Mouse (Mus musculus): Measurements from ENCODE around the gene Hoxc8. TPM values are rescaled to one million over a fixed set of nuclear protein-coding genes. Genes with fewer than 3 reads are reported as not detected.
A peak's percentile ranks its signal among the peaks of the same experiment; 100 is the strongest.

Gene Hoxc8
- polyA plus RNA-seq, 1 experiment from 2014 or later = not detected

DNA sequence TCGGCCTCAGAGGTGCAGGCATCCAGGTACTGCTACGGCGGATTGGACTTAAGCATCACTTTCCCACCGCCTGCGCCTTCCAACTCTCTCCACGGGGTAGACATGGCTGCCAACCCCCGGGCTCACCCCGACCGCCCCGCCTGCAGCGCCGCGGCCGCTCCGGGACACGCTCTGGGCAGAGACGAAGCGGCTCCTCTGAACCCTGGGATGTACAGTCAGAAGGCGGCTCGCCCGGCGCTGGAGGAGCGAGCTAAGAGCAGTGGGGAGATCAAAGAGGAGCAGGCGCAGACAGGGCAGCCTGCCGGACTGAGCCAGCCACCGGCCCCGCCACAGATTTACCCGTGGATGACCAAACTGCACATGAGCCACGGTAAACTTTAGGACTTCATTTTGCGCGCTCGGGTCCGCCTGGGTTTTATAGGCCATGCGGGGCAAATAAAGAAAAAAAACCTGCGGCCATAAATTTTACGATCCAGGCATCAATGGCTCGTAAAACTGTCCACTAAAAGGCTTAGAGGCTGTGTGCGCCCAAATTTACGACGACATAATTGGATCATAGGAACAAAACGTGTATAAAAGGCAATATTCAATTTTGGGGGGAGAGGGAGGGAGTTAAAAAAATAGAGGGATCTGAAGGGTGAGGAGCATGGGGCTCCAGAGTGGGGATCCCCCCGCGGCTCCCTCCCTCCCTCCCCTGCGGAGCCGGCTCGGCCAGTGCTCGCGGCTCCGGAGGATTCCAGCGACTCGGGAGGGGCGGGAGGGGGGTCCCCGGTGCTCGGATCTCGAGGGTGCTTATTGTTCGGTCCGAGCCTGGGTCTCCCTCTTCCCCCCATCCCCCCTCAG, 24.0 kb downstream of the Hoxc8 start:
- Histone ChIP-seq H3K36me3 (no peaks in the 10 kb centered on the region), H3K4me3 (peak overlapping the region; percentile 36), H3K27me3 (replicated peaks) (peaks cover 98% of the 10 kb centered on the region), H3K9ac (no peak overlapping the region), H3K4me1 (peaks cover 16% of the 10 kb centered on the region), H3K4me2 (peak overlapping the region; percentile 55), H3K27ac (replicated peaks) (no peak overlapping the region), H3K9me3 (no peaks in the 10 kb centered on the region)
- ATAC-seq (ENCODE audit: extremely low read depth, insufficient number of reproducible peaks, low FRiP score, low TSS enrichment) = no peak
- WGBS = under 1% methylated on average over 52 of the region's 57 CpGs

- Histone ChIP-seq H3K27ac (replicated peaks) (no peak overlapping the region), H3K9me3 (no peaks in the 10 kb centered on the region), H3K4me3 (peak overlapping the region; percentile 36), H3K9ac (no peak overlapping the region), H3K27me3 (replicated peaks) (peaks cover 98% of the 10 kb centered on the region), H3K4me1 (peaks cover 16% of the 10 kb centered on the region), H3K4me2 (peak overlapping the region; percentile 55), H3K36me3 (no peaks in the 10 kb centered on the region)
- ATAC-seq (ENCODE audit: extremely low read depth, insufficient number of reproducible peaks, low FRiP score, low TSS enrichment) = no peak
- 1% methylated on average over 23 of the region's 28 CpGs for WGBS
Observed at GRCm38 (mm10) chr15:103015009-103015399, 24.6 kb downstream of the Hoxc8 start.

GRCm38 (mm10) chr15:103015406-103016166, 25.2 kb downstream of the Hoxc8 start:
- Histone ChIP-seq H3K4me3 (peak overlapping the region; percentile 36), H3K4me1 (peaks cover 16% of the 10 kb centered on the region), H3K9ac (no peak overlapping the region), H3K36me3 (no peaks in the 10 kb centered on the region), H3K9me3 (no peaks in the 10 kb centered on the region), H3K27ac (replicated peaks) (no peak overlapping the region), H3K27me3 (replicated peaks) (peaks cover 98% of the 10 kb centered on the region), H3K4me2 (peak overlapping the region; percentile 55)
- 2% methylated on average over 19 of the region's 19 CpGs for WGBS
- ATAC-seq (ENCODE audit: extremely low read depth, insufficient number of reproducible peaks, low FRiP score, low TSS enrichment) = no peak

GRCm38 (mm10) chr15:103018636-103019035, 28.2 kb downstream of the Hoxc8 start, which contains the start of gene Hoxc4:
TSS of gene Hoxc4 (plus strand) at chr15:103018934.
- Histone ChIP-seq H3K9ac (no peak within 1 kb of the TSS), H3K4me1 (peaks cover 13% of the 10 kb centered on the region), H3K27ac (replicated peaks) (no peak within 1 kb of the TSS), H3K9me3 (no peaks in the 10 kb centered on the region), H3K4me2 (no peak within 1 kb of the TSS), H3K4me3 (no peak within 1 kb of the TSS), H3K36me3 (no peaks in the 10 kb centered on the region), H3K27me3 (replicated peaks) (peaks cover 100% of the 10 kb centered on the region)
- no peak for ATAC-seq (ENCODE audit: extremely low read depth, insufficient number of reproducible peaks, low FRiP score, low TSS enrichment)
- WGBS = 7% methylated on average over 9 of the region's 9 CpGs

DNA sequence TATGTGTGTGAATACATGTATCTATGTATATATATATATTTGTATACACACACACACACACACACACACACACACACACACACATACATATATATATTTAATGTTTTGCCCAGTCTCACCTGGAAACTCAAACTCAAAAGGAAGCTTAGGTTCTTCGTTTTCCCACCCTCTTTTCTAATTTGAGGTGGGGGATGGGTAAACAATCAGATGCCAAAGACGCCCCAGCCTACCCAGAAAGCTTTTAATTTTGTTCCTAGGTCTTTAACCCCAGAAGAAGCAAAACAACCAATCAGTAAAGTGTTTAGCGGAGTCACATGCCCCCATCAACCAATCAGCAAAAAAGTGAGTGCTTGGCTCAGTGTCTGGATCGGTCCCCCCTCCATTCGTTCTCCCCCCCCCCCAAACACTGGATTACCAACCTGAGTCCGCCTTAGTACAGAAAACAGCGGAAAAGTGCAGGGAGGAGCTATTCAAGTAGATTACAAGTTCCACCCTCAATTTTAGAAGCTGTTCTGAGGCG, 30.6 kb downstream of the Hoxc8 start:
- H3K27me3 ChIP-seq (replicated peaks) = peaks cover 100% of the 10 kb centered on the region
- no peak overlapping the region for H3K4me2 ChIP-seq
- no peak overlapping the region for H3K9ac ChIP-seq
- no peaks in the 10 kb centered on the region for H3K9me3 ChIP-seq
- no peaks in the 10 kb centered on the region for H3K4me1 ChIP-seq
- H3K4me3 ChIP-seq = no peak overlapping the region
- ATAC-seq (ENCODE audit: extremely low read depth, insufficient number of reproducible peaks, low FRiP score, low TSS enrichment) = no peak
- 2% methylated on average over 8 of the region's 8 CpGs for WGBS
- no peak overlapping the region for H3K27ac ChIP-seq (replicated peaks)
- no peaks in the 10 kb centered on the region for H3K36me3 ChIP-seq

GRCm38 (mm10) chr15:103021544-103021943, 31.1 kb downstream of the Hoxc8 start:
- Histone ChIP-seq H3K9me3 (no peaks in the 10 kb centered on the region), H3K4me2 (no peak overlapping the region), H3K36me3 (no peaks in the 10 kb centered on the region), H3K9ac (no peak overlapping the region), H3K4me1 (no peaks in the 10 kb centered on the region), H3K27me3 (replicated peaks) (peaks cover 100% of the 10 kb centered on the region), H3K27ac (replicated peaks) (no peak overlapping the region), H3K4me3 (no peak overlapping the region)
- no peak for ATAC-seq (ENCODE audit: extremely low read depth, insufficient number of reproducible peaks, low FRiP score, low TSS enrichment)
- 6% methylated on average over 8 of the region's 8 CpGs for WGBS

GRCm38 (mm10) chr15:103024131-103024530, 33.7 kb downstream of the Hoxc8 start:
- H3K9ac ChIP-seq = no peak overlapping the region
- ATAC-seq (ENCODE audit: extremely low read depth, insufficient number of reproducible peaks, low FRiP score, low TSS enrichment) = no peak
- 6% methylated on average over 2 of the region's 2 CpGs for WGBS
- no peak overlapping the region for H3K27ac ChIP-seq (replicated peaks)
- no peak overlapping the region for H3K4me3 ChIP-seq
- H3K9me3 ChIP-seq = no peaks in the 10 kb centered on the region
- no peaks in the 10 kb centered on the region for H3K4me1 ChIP-seq
- H3K27me3 ChIP-seq (replicated peaks) = peaks cover 100% of the 10 kb centered on the region
- H3K36me3 ChIP-seq = no peaks in the 10 kb centered on the region
- no peak overlapping the region for H3K4me2 ChIP-seq

DNA sequence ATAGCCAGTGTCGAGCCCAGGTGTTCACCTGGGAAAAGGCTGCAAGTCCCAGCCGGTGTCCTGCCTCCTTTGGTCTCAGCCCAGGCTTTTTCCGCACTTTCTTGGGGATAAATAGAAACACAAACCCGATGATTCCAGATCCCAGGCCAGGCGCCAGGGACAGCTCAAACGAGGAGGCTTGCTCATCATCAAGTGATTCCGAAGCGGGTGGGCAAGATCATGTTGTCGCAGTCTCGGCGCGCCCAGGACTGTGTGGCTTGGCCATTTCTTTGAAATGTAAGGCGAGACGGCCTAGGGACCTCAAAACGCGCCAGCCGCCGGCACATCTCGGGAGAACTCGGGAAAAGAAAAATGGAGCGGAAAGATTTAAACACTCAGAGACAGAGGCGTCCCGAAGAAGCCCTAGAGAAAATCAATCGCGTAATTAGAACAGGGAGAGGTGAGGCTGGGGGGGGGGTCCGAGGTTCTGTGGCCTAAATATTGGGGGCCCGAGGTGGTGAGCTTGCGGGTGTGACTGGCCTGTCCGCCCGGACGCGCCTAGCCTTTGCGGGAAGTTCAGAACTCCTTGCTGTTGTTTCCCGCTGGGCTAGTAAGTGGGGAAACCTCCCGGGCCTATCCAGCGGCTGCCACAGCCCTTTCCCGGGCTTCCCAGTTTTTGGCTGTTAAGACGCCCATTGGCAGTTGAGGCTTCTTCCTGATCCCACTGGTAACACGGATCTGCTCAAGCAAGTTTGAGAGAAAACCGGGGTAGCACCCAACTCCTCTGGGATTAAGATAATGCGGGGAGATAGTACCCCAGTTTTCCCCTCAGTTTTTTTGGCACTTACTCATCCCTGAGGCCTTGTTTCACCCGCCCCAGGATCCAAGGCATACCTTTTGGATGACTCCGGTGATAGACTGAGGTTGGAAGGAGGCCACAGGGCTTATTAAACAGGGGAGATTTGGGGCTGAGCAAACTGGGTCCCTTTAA, 37.1 kb downstream of the Hoxc8 start:
- ATAC-seq (ENCODE audit: extremely low read depth, insufficient number of reproducible peaks, low FRiP score, low TSS enrichment) = no peak; the same call in 1 of the 2 replicates
- Histone ChIP-seq H3K4me2 (no peak overlapping the region), H3K27ac (replicated peaks) (no peak overlapping the region), H3K36me3 (no peaks in the 10 kb centered on the region), H3K27me3 (replicated peaks) (peaks cover 99% of the 10 kb centered on the region), H3K4me1 (no peaks in the 10 kb centered on the region), H3K9me3 (no peaks in the 10 kb centered on the region), H3K4me3 (no peak overlapping the region), H3K9ac (no peak overlapping the region)
- 2% methylated on average over 43 of the region's 43 CpGs for whole genome bisulfite sequencing

DNA sequence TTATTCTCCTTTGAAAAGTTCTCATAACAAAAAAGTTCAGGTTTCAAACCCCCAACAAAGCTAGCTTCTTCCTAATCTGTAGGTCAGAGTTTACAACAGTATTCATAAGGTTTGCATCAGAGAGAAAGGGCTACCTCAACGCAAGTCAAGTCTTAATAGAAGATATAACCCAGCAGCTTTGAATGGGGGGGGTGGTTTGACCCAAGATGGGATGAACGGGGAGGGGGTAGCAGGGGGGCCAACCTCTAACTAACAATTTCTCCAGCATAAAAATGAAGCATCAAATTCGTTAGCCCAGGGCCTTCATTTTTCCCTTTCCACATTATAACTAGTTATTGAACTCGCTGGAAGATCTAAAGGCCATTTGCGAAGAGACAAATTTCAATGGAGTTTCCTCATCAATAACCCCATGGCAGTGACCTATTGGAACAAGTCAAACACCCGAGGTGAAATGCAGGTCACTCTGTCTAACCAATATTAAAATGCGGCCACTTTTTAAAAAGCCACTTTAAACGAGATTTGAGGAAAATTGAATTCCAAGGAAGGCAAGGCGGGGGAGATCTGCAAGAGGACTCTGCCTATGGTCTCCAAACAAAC, 38.6 kb downstream of the Hoxc8 start:
- Histone ChIP-seq H3K27ac (replicated peaks) (no peak overlapping the region), H3K36me3 (no peaks in the 10 kb centered on the region), H3K27me3 (replicated peaks) (peaks cover 99% of the 10 kb centered on the region), H3K4me2 (no peak overlapping the region), H3K9me3 (no peaks in the 10 kb centered on the region), H3K9ac (no peak overlapping the region), H3K4me3 (no peak overlapping the region), H3K4me1 (peaks cover under 1% of the 10 kb centered on the region; the same call in 1 of the 2 replicates)
- no peak for ATAC-seq (ENCODE audit: extremely low read depth, insufficient number of reproducible peaks, low FRiP score, low TSS enrichment)
- WGBS = 21% methylated on average over 9 of the region's 9 CpGs

- ATAC-seq (ENCODE audit: extremely low read depth, insufficient number of reproducible peaks, low FRiP score, low TSS enrichment) = no peak
- Histone ChIP-seq H3K9ac (no peak overlapping the region), H3K27me3 (replicated peaks) (peaks cover 99% of the 10 kb centered on the region), H3K4me3 (no peak overlapping the region), H3K36me3 (no peaks in the 10 kb centered on the region), H3K9me3 (no peaks in the 10 kb centered on the region), H3K4me2 (no peak overlapping the region), H3K4me1 (peaks cover 4% of the 10 kb centered on the region), H3K27ac (replicated peaks) (no peak overlapping the region)
- 6% methylated on average over 8 of the region's 8 CpGs for WGBS
Observed at GRCm38 (mm10) chr15:103030142-103030541, 39.7 kb downstream of the Hoxc8 start.
